Mouse (Mus musculus) large intestine, adult 2 months (tissue): Measurements from ENCODE around the gene Josd2. TPM values are rescaled to one million over a fixed set of nuclear protein-coding genes. Genes with fewer than 3 reads are reported as not detected.

ENCODE experiments used
- DNase-seq: peaks from one replicate; pipeline ENCODE4 v3.0.0-alpha.2; 2012; ENCODE audit warnings: low read depth, low spot score
- WGBS: fragments of 180-500 bp; shearing (Covaris S2); methylation state at CpG from one replicate; pipeline ENCODE4 v1.1.7; 2018; 5-methylcytosine and 5-hydroxymethylcytosine counted together
- polyA plus RNA-seq: library from polyadenylated mRNA; depleted of rRNA; stranded (reverse); fragments of >200 nt; gene quantifications from 2 replicates; pipeline ENCODE4 v1.2.3, GENCODE M21; 2012; rRNA removed

Gene Josd2
- 70.5 and 78.0 TPM in 2 replicates for polyA plus RNA-seq

DNA sequence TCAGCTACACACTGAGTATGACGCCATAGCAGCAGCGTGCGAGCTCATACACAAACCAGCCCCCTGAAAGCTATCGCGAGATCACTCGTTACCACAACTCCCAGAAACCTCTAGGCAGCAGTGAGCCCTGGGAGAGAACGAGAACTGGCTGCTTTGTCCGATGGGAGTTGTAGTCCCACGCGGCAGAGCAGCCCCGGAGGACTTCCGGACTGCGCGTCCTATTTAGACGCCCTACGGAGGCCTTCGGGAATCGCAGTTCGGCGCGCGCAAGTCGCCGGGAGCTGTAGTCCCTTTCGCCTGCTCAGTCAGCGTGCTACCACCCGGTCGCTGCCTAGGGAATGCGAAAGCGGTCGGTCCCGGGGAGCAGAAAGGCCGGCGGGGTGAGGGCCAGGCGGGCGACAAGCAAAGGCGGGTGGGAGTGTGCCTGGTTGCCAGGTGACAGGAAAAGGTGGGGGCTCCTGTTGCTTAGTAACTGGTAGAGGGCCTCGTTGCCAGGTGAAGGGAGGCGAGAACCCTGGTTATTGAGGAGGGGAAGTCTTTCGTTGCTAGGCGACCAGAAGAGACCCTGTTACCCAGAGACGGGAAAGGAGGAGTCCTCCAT, at the start of gene Josd2:
TSS of gene Josd2 (plus strand) at position 170 of the 601 bp plus-strand sequence.
- peak; percentile 96 for DNase-seq
- under 1% methylated on average over 42 of the region's 42 CpGs for WGBS

DNA sequence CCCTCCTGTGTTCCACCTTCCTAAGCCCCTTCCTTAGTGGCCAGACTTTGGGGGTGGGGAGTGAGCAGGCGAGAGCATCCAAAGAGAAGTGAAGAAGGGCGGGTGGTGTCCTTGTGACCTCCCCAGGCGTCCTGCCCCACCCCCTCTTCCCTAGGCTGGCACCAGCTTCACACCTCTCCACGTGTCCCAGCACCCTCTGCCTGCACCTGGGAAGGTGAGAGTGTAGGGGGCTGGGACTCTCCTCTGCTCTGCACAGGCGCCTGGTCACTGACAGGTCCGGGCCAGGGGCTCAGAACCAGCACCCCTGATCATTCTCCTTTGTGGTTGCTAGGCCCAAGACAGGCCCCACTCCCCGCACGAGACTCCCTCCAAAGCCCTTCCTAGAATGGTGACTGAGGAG, 40.1 kb upstream of the Josd2 start:
- no peak for DNase-seq
- WGBS, result 12% methylated on average over 8 of the region's 8 CpGs

DNA sequence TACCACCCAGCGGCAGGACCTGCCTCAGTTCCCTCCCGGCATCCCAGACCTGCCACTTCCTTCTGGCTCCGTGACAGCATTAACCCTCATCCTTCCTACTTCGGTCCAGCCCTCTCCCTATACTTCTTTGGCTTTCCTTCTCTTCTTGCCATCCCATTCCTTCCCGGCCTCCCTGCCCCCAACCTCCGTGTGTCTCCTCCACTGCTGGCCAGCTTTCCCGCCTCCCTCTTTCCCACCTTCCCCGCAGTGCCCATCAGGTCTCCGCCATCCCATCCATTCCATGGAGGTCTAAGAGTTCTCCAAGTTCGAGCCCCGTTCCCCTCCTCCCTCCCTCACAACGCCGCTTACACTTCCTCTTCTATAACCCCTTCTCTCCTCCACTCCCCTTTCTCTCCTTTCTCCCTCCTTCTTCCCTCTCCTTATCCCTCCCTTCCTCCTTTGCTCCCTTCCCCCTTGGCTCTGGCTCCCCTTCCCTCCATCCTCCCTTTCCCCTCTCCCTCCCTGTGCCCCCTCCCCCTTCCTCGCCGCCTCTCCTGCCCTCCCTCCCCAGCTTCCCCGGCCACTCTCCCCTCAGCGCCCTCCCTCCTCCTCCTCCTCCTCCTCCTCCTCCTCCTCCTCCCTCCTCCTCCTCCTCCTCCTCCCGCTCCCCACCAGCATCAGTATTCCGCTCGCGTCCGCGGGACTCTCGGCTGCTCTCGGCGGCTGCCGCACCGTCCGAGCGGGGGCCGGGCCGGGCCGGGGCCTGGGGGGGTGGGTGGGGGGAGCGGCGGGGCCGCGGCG, 39.4 kb upstream of the Josd2 start:
- no peak for DNase-seq

DNA sequence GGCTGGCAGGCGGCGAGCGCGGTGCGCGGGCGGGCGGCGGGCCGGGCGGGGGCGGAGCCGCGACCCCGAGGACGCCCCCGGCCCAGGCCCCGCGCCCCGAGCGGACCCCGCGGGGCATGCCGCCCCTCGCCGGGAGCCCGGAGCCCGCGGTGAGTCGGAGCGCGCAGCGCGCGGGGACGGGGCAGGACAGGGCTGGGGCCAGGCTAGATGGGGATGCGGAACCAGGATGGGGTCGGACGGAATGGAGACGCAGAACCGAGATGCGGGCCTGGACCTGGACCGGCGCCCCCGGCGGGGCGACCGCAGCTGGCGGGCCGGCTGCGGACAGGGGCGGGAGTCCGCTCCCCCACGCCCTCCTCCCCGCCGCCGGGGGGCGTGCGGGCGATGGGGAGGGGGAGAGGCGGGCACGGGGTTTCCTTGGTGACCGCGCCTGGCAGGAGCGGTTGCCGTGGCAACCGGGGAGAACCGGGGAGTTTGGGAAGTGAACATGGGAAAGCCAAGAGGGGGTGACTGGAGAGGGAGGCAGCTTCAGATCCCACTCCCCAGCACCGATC, 38.7 kb upstream of the Josd2 start, which contains the start of gene Lrrc4b:
TSS of gene Lrrc4b (plus strand) at position 51 of the 554 bp plus-strand sequence.
- WGBS, result 3% methylated on average over 48 of the region's 69 CpGs
- no peak for DNase-seq

More for the DNA sequence above, 39.4 kb upstream of the Josd2 start:
- WGBS, result 5% methylated on average over 13 of the region's 38 CpGs

DNA sequence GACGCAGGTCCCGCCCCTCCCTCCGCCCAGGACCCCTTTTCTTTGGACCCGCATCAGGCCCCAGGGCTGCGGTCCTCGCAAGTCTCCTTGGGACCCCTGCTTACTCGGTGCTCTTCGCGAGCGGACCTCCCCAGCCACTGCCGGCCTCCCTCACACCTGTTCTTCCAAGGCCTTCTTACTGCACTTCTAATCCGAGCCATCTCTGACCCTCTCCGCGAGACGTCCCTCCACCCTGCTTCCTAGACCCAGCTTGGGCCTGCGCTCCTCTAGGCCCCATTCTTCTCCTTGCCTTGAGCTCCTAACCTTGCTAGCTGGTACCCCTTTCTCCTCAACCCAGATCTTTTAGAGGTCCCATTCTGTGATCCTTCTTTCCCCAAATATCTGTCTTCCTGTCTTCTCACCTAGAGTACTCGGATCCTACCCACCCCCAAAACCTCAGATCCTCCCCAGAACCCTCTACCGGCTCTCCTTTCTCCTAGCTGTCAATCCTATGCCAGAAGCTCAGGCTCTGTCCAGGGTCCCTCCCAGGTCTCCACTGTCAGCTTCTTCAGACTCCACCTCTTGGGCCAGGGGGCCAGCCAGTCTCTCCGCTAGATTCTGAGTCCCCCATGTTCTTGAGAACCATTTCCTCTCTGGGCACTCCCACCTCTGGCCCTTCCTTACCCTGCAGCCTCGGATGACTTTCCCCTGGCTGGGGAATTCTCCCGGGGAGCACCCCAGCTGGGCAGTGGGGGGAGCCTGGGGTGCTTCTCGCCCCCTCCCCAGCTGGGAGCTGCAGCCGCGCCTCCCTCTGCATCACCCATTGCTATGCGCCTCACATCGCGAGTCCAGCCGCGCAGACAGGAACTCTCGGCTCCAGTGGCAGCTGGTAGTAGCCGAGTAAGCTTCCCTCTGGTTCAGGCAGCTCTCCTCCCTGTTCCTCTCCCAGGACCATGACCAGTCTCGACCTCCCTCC, 38.0 kb upstream of the Josd2 start:
- 6% methylated on average over 32 of the region's 32 CpGs for WGBS
- DNase-seq, result no peak

DNA sequence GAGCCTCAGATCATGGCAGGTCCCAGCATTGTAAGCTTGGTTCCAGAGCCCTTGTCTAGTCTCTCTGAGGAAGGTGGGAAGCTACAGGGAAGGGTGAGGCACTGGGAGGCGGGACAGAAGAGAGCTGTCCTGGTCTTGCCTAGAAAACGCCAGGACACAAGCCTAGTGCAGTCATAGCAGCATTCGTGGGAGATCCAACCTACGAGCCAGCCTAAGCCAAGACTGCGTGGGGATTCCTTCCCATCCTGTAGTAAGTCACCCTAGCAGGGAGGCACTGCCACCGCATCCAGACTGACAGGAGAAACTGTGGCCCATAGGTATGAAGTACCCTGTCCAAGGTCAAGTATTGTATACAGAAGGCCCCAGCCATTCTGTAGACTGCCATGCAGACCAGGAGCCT, 35.2 kb upstream of the Josd2 start:
- WGBS, result 61% methylated on average over 6 of the region's 6 CpGs
- DNase-seq, result no peak

DNA sequence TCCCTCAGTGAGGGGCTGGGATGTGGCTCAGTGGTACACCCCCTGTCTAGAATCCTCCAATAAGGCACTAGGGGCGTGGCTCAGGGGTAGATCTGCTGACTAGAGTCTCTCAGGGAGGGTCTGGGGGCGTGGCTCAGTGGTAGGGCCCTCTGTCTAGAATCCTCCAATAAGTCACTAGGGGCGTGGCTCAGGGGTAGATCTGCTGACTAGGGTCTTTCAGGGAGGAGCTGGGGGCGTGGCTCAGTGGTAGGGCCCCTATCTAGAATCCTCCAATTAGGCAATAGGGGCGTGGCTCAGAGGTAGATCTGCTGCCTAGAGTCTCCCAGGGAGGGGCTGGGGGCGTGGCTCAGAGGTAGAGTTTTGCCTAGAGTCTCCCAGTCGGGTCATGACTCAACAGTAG, 34.4 kb upstream of the Josd2 start:
- no peak for DNase-seq
- 6% methylated on average over 7 of the region's 7 CpGs for WGBS

DNA sequence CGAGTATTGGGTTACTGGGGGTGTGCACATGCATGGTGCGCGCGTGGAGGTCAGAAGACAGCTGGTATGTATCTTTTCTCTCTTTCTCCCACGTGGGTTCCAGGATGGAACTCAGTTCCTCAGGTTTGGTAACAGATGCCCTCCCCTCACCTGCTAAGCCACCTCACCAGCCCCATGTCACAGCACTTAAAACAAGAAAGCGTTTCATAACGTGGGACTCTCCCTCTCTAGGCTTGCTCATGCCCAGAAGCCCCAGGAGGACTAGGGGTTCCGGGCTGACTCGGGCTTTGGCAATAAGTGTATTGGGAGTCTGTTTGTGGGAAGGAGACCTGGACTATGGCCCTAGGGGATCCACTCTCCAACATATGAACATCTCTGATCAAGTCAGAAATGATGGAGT, 33.7 kb upstream of the Josd2 start:
- WGBS, result 62% methylated on average over 9 of the region's 9 CpGs
- DNase-seq, result no peak

DNA sequence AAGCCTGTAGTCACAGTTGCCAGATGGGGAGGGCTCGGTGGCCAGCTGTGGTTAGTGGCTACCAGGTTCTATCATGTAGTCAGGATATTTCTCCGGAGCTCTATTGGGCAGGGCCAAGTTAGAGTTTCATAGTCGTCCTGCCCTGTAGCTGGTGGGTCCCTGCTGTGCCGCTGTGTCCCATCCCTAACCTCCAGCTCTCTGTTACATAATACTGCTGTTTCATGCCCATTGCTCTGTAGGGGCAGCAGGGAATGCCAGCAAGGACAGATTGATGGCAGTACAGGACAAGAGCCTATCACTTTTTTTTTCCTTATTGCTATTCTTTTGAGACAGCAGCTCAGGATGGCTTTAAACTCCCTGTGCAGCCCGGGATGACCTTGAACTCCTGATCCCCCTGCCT, 32.0 kb upstream of the Josd2 start:
- DNase-seq, result no peak
- 58% methylated on average over 5 of the region's 5 CpGs for WGBS

DNA sequence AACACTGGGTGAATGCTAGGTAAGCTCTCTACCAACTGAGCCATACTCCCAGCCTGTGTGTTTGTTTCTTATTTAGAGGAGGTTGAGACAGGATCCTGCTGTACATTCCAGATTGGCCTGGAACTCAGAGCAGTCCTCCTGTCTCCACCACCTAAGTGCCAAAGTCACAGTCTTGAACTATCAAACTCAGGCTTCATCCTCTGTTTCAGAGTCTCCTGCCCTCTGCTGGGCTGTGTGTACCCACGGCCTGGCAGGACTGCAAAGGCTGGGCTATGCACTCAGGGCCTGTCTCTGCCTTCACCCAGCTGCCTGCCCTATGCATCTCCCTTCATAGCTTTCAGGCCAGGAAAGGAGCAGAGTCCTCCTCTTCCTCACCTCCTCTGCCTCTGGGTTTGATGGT, 31.5 kb upstream of the Josd2 start:
- 8% methylated on average over 1 of the region's 1 CpGs for WGBS
- DNase-seq, result no peak

DNA sequence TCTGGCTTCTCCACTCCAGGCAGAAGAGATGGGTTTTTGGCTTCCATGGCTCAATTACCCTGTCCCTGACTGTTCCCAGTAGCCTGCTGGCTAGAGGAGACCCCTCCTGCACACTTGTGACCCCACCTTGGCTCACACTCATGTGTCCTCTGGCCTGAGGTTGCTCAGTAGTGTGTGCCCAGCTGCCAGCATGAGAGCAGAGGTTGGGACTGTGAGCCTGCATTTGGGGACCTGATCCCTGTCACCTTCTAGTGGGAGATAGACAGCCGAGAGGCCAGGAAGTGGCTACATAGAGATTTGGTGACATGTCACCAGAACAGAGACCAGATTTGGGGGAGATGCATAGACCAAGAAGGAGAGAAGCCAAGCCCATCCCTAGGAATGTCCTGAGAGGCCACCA, 30.6 kb upstream of the Josd2 start:
- WGBS, result 73% methylated on average over 1 of the region's 1 CpGs
- no peak for DNase-seq

DNA sequence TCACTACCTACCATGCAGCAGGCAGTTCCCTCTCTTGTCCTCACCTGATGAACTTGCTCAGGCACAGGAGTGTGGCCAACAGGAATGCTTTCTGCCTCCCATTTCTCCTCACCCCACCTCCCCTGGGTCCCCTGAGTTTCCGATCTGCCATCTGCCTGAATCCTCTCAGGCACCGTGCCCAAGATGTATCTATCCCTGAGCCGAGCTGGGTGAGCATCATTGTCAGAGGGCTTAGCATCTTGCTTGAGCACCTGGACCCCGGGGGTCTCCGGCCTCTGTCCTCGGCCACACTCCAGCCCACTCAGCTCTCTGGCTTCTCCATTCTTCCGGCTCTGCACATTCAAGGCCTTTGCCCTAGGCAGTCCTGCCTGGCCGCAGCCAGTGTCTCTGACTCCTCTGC, 29.8 kb upstream of the Josd2 start:
- DNase-seq, result no peak
- 69% methylated on average over 8 of the region's 8 CpGs for WGBS

DNA sequence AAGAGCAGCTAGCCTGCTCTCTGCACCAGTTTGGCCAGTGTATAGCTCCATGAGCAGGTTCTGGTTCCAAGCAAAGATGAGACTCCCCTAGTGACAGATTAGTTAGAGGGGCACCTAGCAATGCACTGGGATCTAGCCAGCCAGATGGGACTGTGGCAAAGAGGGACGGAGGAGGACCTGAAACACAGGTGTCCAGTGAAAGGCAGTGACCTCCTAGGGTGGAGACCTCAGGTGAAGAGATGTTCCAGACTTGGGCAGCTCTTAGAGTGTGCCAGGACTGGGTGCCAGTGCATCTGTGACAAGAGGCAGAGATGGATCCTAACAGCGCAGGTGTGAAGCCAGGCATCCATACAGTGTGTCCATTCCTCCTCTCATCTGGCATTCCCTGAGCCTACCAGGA, 28.1 kb upstream of the Josd2 start:
- 64% methylated on average over 2 of the region's 2 CpGs for WGBS
- DNase-seq, result no peak

DNA sequence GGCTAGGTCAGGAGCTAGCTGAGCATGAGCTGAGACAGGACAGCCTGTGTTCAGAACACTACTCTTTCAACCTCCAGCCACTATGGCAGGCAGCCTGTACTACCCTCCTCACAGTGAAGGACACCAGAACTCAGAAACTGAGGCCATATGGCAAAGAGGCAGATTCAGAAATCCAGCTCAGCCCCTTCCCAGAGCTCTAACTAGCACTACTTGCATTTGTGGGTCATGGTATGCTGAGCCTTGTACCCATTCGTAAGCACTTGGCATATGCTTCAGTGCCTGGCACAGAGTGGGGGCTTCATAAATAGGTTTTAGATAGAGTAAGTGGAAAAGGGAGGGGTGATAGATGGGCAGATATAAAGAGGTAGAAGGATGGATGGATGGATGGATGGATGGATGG, 27.3 kb upstream of the Josd2 start:
- WGBS, result 81% methylated on average over 1 of the region's 1 CpGs
- no peak for DNase-seq

DNA sequence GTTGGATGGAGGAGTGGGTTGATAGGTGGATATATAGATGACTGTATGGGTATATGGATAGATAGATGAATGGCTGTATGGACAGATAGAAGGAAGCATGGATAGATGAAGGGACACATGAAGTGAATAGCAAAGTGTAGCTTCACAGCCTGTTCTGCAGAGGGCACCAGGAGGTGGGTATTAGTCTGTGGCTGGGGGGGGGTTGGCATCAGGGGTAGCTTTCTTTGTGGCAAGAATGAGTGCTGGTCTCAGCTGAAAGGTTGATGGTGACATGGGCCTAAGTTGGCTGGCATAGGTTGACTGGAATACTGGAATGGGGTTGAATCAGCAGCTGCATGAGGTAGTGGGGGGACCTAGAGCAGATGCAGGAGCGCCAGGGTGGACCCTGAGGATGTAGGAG, 26.6 kb upstream of the Josd2 start:
- DNase-seq, result no peak
- 6% methylated on average over 1 of the region's 1 CpGs for WGBS

DNA sequence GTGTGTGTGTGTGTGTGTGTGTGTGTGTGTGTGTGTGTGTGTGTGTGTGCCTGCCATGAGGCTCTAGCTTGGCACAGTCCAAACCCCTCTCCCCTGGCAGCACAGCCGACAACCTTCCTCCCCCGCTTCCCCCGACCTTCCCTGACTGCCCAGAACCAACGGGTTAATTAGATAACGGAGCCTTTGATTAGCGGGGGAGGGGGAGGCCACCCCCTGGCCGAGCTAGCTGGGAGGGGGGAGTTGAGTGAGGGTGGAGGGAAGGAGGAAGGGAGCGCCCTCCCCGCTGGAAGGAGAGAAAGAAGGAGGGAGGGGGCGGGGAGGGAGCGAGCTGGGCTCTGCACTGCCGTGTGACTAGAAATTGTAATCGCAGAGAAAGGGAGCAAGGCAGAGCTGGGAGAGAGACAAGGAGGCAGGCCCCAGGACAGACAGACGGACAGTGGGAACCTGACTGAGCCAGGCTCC, 26.1 kb upstream of the Josd2 start:
- no peak for DNase-seq
- WGBS, result 3% methylated on average over 14 of the region's 14 CpGs

DNA sequence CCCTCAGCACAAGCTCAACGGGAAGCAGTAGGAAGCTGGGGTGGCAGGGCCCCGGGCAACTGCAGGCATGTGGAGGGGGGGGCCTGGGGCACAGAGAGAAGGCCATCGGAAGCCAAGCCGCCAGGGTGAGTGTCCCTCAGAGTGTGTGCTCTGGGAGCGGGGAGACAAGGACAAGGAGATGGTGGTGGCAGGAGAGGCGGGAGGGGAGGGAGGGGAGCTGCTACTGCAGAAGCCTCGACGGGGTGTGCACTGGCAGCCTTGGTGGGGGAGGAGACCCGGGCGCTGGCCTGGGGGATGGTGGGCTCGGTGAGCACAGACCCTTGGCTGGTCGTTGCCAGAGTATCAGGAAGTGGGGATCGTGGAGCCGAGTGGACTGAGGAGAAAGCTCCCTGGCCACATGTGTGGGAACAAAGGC, 25.4 kb upstream of the Josd2 start:
- DNase-seq, result no peak
- 0% methylated on average over 14 of the region's 14 CpGs for WGBS

DNA sequence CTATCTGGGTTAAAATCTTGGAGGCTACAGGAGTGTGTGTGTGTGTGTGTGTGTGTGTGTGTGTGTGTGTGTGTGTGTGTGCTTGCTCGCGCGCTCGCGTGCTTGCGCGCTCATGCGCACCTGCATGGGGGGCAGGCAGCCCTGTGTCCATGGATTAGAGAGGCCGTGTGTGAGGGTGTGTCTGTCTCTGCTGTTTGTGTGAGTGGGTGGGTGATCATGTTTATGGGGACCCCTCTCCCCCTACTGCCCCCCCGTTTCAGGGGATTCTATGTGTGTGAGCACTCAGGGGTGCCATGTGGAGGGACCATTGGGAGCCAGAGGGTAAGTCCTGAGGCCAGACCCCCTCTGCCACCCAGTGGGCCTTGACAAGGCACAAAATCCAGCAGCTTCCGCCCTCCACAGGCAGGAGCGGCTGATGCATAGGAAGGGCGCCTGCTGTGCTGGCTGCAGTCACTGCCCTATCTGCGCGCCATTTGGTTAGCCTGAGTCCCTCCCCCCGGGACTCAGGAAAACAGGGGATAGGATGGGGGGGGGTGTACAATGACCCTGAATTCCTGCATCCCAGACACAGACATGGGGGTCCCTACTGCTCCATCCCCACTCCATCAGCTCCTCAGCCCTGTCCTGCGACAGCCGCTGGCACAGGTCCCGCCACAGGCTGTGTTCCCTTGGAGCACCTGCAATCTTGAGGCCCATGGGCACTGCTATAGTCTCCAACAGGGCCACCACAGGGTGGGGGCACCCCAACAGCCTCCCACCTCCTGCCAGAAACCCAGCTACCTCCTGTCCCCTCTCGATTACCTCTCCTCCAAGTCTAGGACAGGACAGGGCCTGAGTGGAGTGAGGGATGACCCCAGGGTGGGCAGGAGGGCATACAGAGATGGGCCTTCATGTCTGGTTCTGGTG, 24.3 kb upstream of the Josd2 start:
- no peak for DNase-seq
- WGBS, result 11% methylated on average over 20 of the region's 20 CpGs
